Mouse (Mus musculus) liver (tissue): ENCODE measurements at regions not wholly inside any gene's neighbourhood (a gene's known extent, or its start where the extent isn't known, plus 50 kb on each side); places are given as distances from the start of the nearest gene placed in this dataset.

Source experiments
- DNase-seq: peaks from one replicate; pipeline ENCODE4 v3.0.0-alpha.2; 2020; ENCODE audit warnings: mixed read lengths

DNA sequence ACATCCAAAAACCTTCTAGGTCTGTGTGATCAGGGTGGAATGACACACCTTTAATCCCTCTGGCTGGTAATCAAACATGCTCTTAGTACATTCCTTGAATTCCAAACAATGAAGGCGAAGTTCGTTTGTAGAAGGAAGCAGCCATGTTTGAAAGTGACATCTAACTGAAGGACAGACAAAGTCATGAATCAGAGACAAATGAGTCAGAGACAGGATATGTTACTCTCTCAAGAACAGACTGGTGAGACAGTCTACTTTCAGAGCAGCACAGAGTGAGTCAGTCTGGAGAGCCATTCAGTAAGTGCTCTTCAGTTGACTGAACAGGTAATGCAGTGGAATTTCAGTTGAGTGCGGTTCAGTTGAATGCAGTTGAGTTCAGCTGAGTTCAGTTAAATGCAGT lies 150.4 kb downstream of the Cpe start:
- DNase-seq: no peak

- no peak for DNase-seq
Observed at GRCm38 (mm10) chr8:64539846-64540472, 152.9 kb downstream of the Cpe start.

DNA sequence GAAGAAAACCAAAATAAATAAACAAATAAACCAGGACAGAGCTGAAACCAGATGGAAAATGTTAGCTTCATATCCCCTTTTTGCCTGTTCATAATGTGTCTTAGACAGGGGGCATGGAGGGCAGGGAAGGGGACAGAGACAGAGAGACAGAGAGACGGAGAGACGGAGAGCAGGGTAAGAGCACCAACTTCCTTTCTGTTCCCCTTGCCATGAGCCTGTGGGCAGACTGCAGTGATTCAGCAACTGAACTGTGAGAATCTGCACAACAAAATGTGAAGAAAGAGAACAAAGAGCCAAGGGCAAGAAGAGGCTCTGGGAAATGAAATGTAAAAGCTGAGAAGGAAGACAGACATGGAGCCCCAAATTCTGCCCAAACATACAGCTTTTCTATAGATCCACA lies 161.1 kb downstream of the Cpe start:
- no peak for DNase-seq

GRCm38 (mm10) chr8:64522441-64523102 lies 170.3 kb downstream of the Cpe start:
- no peak for DNase-seq

- DNase-seq: no peak
Observed at GRCm38 (mm10) chr8:64519650-64520049, 173.2 kb downstream of the Cpe start.

DNA sequence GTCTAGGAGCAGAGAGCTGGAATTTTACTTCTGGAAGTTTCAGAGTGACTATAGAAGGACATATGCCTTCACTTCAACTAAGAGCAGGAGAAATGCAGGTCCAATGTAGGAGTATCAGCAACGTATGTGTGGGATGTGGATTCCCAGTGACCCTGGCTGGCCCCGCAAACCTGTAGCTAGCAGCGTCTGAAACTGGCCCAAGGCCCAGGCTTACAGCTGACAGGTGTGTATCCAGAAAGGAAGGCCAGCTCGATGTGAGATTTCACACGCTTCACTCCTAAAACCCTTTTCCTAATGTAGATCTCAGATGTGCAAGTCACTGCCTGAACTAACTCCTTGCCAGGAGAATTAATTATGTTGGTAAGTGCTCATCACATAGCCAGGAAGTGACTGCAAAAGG lies 176.9 kb downstream of the Cpe start:
- no peak for DNase-seq

DNA sequence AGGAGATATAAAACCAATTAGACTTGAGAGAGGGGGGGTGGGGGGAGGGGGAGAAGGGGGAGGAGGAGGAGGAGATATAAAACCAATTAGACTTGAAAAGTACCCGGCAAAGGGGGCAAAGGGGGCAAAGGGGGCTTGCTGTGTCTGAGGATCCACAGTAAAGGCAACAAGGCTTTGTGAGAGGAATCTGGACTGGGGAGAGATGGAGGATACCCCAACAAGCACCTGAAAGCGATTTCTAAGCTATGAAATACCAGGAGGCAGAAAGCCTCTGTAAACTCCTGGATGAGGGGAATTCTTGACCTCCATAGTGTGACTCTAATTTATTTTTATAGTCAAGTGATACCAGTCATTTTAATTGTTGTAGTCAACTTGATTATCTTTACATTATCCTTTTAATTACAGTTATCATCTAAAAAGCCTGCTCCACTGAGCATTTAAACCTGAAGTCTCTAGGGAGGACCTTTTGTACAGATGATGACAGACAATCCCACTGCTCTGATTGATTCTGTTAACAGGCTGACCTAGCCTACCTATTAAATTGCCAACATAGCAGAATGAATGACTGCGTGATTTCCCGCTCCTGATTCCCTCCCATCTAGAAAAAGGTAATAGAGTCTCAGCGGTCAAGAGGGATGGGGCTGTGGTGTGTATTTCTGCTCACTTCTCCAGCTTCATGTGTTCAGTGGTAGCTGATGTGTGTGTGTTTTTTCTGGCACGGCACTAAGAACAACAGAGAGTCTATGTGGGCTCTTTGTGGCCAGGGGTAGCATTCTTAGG lies 195.4 kb downstream of the Cpe start:
- no peak for DNase-seq

DNA sequence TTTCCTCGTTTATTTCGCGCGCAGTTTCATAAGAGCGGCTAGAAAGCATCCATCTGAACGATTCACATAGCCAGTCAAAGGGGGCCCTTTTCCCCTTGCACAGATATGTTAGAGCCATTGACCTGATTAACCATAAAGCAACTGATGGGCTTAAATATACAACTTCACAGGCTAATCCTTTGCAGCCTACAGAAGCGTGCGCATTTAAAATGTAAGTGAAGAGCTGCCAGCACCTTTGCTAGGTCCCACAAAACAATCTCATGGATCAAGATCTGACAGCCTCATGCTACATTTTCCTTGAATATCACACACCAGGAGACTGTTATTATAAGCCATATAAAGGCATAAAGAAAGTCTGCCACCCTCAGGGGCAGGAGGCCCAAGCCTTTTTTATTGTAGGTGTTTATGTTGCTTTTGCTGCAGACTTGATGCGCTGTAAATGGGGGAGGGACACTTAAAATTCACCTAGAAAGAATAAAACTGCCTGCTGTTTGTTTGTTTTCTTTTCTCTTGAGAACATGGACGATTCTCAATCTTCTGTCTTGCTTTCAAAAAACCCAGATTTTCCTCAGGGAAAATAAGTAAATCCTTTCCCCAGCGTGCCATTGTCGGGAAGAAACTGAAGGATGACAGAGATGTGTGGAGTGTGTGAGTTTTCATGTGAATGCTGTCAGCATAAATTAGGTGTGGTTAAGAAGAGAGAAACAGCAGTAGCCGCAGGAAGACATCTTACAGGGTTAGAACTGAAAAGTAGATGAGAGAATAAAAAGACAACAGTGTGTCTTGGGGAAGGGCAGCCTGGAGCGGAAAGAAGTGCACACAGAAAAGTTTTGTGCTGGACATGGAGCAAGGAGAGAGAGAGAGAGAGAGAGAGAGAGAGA lies 196.3 kb downstream of the Cpe start:
- no peak for DNase-seq

GRCm38 (mm10) chr8:64491561-64491960 lies 201.3 kb downstream of the Cpe start:
- DNase-seq: no peak

- no peak for DNase-seq
Observed at GRCm38 (mm10) chr8:64488057-64488456, 204.8 kb downstream of the Cpe start.

- no peak for DNase-seq
Observed at GRCm38 (mm10) chr8:64473276-64473675, 219.6 kb downstream of the Cpe start.

GRCm38 (mm10) chr8:64472801-64473270 lies 220.0 kb downstream of the Cpe start:
- no peak for DNase-seq

DNA sequence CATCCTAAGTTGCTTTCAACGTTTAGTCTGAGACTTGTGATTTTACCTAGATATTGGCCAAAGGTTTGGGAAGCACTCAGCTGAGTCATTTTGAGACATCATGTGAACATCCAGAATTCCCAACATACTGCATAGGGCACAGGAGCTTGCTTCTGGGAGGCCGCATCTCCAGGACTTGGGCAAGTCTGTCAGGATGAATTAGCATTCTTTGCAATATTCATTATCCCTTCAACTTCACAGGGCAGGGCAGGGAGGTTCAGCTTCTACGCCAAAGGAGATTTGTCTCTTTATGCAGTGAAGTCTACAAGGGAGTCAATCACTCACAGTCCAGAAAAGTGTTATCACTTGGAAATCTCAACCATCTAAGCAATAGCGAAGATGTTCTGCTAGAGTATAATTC lies 231.7 kb downstream of the Cpe start:
- DNase-seq: no peak

- no peak for DNase-seq
Observed at GRCm38 (mm10) chr8:64456970-64457369, 235.9 kb downstream of the Cpe start.

DNA sequence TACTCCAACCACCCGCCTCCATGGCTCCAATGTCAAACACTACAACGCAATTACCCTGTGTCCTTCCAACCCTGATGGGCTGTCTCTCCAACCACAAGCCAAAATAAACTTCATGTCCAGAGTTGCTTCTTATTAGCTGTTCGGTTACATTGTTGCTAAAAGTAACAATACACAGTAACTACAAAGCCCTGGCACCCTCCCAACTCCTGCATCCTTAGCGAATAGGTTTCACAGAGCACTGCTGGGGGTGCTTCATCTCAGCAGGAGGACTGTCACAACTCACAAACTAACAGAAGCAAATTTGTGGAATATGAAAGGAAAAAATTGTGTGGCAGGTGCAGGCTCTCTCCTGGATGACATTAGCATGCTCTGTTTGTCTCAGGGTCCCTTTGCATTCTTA lies 238.1 kb downstream of the Cpe start:
- no peak for DNase-seq

- no peak for DNase-seq
Observed at GRCm38 (mm10) chr8:64445366-64445765, 239.3 kb upstream of the Tll1 start.

- DNase-seq: no peak
Observed at GRCm38 (mm10) chr8:64444429-64444828, 238.4 kb upstream of the Tll1 start.

- DNase-seq: no peak
Observed at GRCm38 (mm10) chr8:64438489-64438888, 232.4 kb upstream of the Tll1 start.

GRCm38 (mm10) chr8:64434648-64435047 lies 228.6 kb upstream of the Tll1 start:
- no peak for DNase-seq

GRCm38 (mm10) chr8:64422850-64423214 lies 216.8 kb upstream of the Tll1 start:
- DNase-seq: no peak

- DNase-seq: no peak
Observed at GRCm38 (mm10) chr8:64422200-64422849, 216.3 kb upstream of the Tll1 start.

DNA sequence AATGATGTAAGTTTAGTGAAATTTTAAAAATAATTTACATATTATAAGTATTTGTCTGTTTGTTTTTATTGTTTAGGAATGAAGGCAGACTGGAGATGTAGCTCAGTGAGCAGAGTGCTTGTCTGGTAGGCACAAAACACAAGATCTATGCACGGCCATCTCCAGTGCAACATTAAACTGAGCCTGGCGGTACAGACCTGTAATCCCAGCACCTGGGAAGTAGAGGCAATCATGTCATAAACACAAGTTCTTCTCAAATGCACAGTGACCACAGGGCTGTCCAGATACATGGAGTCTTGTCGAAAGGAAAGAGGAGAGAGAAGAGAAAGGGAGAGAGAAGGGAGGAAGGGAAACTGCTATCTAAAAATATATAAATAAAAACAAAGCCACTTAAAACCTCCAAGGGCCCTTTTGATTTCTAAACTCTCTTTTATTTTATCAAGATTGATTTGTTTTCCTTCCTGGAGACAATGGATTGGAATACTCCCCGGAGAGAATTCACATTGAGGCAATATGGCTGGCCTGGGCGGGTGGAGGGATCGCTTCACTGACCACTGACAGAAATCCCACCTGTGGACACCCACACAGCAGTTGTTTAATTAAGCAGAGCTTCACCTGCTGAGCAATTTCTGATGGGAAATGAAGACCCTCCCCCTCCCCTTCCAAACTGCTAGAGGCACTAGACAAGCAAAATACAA lies 215.6 kb upstream of the Tll1 start:
- no peak for DNase-seq
